Mouse (Mus musculus): ENCODE data around the gene Mup19. TPM values are rescaled to one million over a fixed set of nuclear protein-coding genes. Genes with fewer than 3 reads are reported as not detected.

The Mup19 gene
- not detected for polyA plus RNA-seq (2015; fragmentation: Illumina TruSeq; extraction: RNeasy Lipid Tissue Mini Kit (QIAGEN cat#74804); ENCODE audit: low read depth, low replicate concordance)

GRCm38 (mm10) chr4:61782169-61782568 lies at the start of gene Mup19:
Mup19 (minus strand) TSS chr4:61782269.

Other genes starting within 250 kb of the Mup19 start
- not detected for gene Mup17, start 186.4 kb downstream of the Mup19 start, polyA plus RNA-seq (2015; fragmentation: Illumina TruSeq; extraction: RNeasy Lipid Tissue Mini Kit (QIAGEN cat#74804); ENCODE audit: low read depth, low replicate concordance)
- not detected for gene Mup18, start 108.1 kb downstream of the Mup19 start, polyA plus RNA-seq (2015; fragmentation: Illumina TruSeq; extraction: RNeasy Lipid Tissue Mini Kit (QIAGEN cat#74804); ENCODE audit: low read depth, low replicate concordance)
- gene Mup5, start 53.0 kb upstream of the Mup19 start, polyA plus RNA-seq (2015; fragmentation: Illumina TruSeq; extraction: RNeasy Lipid Tissue Mini Kit (QIAGEN cat#74804); ENCODE audit: low read depth, low replicate concordance): 0.91 TPM

Data from brain, adult 10 weeks (tissue).